Mouse (Mus musculus) lung, adult 10 weeks (tissue): ENCODE measurements around the gene Col6a5. TPM values are rescaled to one million over a fixed set of nuclear protein-coding genes. Genes with fewer than 3 reads are reported as not detected.

Experiments used
- polyA plus RNA-seq: library from polyadenylated mRNA; stranded (reverse); fragments of 350-450 nt; fragmentation: Illumina TruSeq; extraction: RNeasy Lipid Tissue Mini Kit (QIAGEN cat#74804); gene quantifications from one replicate; pipeline ENCODE4 v1.2.3, GENCODE M21; 2014; ENCODE audit warnings: low read depth, low replicate concordance; ENCODE audit not compliant: insufficient read depth

Col6a5 gene
- polyA plus RNA-seq = 0.33 TPM

GRCm38 (mm10) chr9:105960533-105960932 is at the start of gene Col6a5:
Gene Col6a5 (minus strand): TSS chr9:105960643.

DNA sequence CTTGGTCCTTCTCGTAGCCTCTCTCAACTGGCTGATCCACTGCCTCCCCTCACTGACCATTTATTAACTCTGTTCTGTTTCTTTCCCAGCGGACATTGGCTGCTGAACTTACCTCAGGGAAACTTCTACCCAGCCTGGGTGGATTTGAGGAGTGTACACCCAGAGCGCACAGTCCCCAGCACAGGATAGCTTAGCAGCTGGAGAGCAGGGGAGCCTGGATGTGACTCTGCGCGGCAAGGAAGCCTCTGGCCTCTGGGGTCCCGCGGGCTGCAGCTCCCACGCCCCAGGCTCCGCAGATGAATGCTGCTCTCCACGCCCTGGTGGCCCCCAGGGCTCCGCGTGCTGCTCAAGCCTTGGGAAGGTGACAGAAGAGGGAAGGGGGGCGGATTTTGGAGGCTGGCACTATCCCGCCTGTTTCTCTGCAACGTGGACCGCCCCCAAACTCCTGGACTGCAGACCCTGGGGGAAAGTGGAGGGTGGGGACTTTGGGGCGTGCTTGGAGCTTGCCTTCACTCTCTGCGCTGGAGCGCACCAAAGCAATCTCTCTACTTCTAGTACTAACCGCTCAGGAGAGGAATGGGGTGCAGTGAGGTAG is 132.6 kb downstream of the Col6a5 start, which contains the start of gene Col6a6:
TSS of gene Col6a6 (minus strand) at position 370 of the 595 bp plus-strand sequence.

Other genes with a start within 250 kb of the Col6a5 start
- gene Col6a6, start 132.5 kb downstream of the Col6a5 start, polyA plus RNA-seq = 0.07 TPM
- 0.39 TPM for gene Col6a4, start 136.1 kb upstream of the Col6a5 start, polyA plus RNA-seq
- 1.2 TPM for gene Glyctk, start 197.5 kb upstream of the Col6a5 start, polyA plus RNA-seq
- 27.9 TPM for gene Wdr82, start 210.3 kb upstream of the Col6a5 start, polyA plus RNA-seq
- 33.4 TPM for gene Ppm1m, start 239.1 kb upstream of the Col6a5 start, polyA plus RNA-seq
- gene Twf2, start 242.5 kb upstream of the Col6a5 start, polyA plus RNA-seq = 44.7 TPM